Comparison of ENCODE assay signal across 8 mouse cellular contexts in the genomic region with DNA sequence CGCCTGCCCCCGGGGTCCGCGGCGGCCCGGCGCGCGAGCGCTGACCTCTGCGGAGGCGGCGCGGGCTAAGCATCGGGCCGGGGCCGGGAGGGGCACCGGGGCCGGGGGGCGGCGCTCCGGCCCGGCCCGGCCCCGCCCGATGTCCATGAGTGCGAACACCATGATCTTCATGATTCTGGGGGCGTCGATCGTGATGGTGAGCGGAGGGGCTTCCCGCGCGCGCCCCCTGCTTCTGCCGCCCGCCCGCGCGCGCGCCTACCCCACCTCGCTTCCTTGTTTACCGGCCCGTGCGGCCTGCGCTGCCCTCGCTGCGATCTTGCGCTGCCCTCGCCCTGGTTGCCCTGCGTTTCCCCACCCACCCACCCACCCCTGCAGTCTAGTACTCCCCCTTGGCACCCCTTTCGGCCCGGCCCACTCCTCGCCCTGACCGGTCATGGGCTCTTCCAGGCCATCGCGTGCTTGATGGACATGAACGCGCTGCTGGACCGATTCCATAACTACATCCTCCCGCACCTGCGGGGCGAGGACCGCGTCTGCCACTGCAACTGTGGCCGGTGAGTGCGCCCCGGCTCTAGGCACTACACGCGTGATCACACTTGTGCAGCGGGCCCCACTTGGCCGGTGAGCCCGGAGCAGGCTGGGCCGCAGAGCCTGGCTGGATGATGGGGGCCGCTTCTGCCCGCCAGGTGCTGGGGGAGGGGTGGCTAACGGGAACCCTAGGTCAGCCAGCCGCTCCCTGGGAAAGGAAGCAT. TPM values are rescaled to one million over a fixed set of nuclear protein-coding genes. Genes with fewer than 3 reads are reported as not detected.
DNase-seq lines count a peak whose midpoint lies in the region; ATAC-seq and TF ChIP-seq lines count a peak whose summit lies in the region.

No protein-coding gene starts in this region.

- H3K4me1 ChIP-seq in intestine, embryonic 14.5 days (replicated peaks; ENCODE audit: control insufficient read depth, insufficient read depth, low read length) = peaks cover 13% of the 10 kb centered on the region
- no peaks in the 10 kb centered on the region; the same call in 1 of the 2 replicates for H3K4me1 ChIP-seq in stomach, postnatal 0 days (replicated peaks; ENCODE audit: control insufficient read depth, insufficient read depth)

- H3K27ac ChIP-seq in intestine, embryonic 14.5 days (ENCODE audit: low read depth) = peak overlapping the region; percentile 73
- H3K27ac ChIP-seq in stomach, postnatal 0 days (replicated peaks) = peak overlapping the region; percentile 84

- H3K36me3 ChIP-seq in intestine, embryonic 14.5 days (ENCODE audit: control insufficient read depth, insufficient read depth, low read length) = peaks cover 49% of the 10 kb centered on the region
- peaks cover 25% of the 10 kb centered on the region for H3K36me3 ChIP-seq in myocyte (ENCODE audit: control insufficient read depth, insufficient read depth)
- H3K36me3 ChIP-seq in stomach, postnatal 0 days (ENCODE audit: control insufficient read depth, insufficient read depth, low read length) = 0 out of 2 replicates have a peak, but pooled peaks cover 2% of the 10 kb centered on the region

- no peaks in the 10 kb centered on the region for H3K9me3 ChIP-seq in intestine, embryonic 14.5 days (ENCODE audit: control insufficient read depth, low read length)
- no peaks in the 10 kb centered on the region for H3K9me3 ChIP-seq in stomach, postnatal 0 days (ENCODE audit: control insufficient read depth, low read length)

- WGBS in intestine, embryonic 14.5 days = under 1% methylated on average over 61 of the region's 79 CpGs
- under 1% methylated on average over 39 of the region's 79 CpGs for WGBS in stomach, postnatal 0 days

- peak overlapping the region; percentile 67 for H3K4me3 ChIP-seq in intestine, embryonic 14.5 days (ENCODE audit: low read depth, low read length)
- H3K4me3 ChIP-seq in myocyte = peak overlapping the region; percentile 69
- H3K4me3 ChIP-seq in stomach, postnatal 0 days (ENCODE audit: low read depth, low read length) = peak overlapping the region; percentile 68

- no peak for TF ChIP-seq CTCF in stomach, postnatal 0 days (IDR thresholded peaks at IDR 0.05; ENCODE audit: low read depth)

- peak overlapping the region; percentile 70 for H3K9ac ChIP-seq in intestine, embryonic 14.5 days (ENCODE audit: low read length)
- peak overlapping the region; percentile 83 for H3K9ac ChIP-seq in stomach, postnatal 0 days (ENCODE audit: low read length)

- TF ChIP-seq POLR2A in myocyte (IDR thresholded peaks at IDR 0.05; ENCODE audit: insufficient read length, low read depth) = no peak

- intact Hi-C loops in gastrocnemius, postnatal 14 days (cut with DNase I; ENCODE audit: low total_unique reads) = no loop called here

- peak overlapping the region; percentile 64 for H3ac ChIP-seq in myocyte (ENCODE audit: control insufficient read depth, insufficient read length)

- TF ChIP-seq EP300 in stomach, postnatal 0 days (optimal IDR thresholded peaks at IDR 0.05) = no peak

- no peaks in the 10 kb centered on the region for H3K27me3 ChIP-seq in intestine, embryonic 14.5 days (replicated peaks; ENCODE audit: control insufficient read depth, insufficient read depth, low read length)
- no peaks in the 10 kb centered on the region for H3K27me3 ChIP-seq in myocyte (ENCODE audit: control insufficient read depth, insufficient read depth, insufficient read length)
- no peaks in the 10 kb centered on the region for H3K27me3 ChIP-seq in stomach, postnatal 0 days (ENCODE audit: control insufficient read depth, insufficient read depth, low read length)

- peak overlapping the region; percentile 93 for H3K4me2 ChIP-seq in intestine, embryonic 14.5 days (ENCODE audit: low read length)
- peak overlapping the region; percentile 78 for H3K4me2 ChIP-seq in myocyte (ENCODE audit: low read depth)
- peak overlapping the region; percentile 81 for H3K4me2 ChIP-seq in stomach, postnatal 0 days (replicated peaks; ENCODE audit: low read depth)

- peaks cover 22% of the 10 kb centered on the region for H3K79me2 ChIP-seq in myocyte (ENCODE audit: control insufficient read depth, insufficient read depth)

- DNase-seq in lung, adult 18-20 months = peak; percentile 31 to 39
- DNase-seq in lung, postnatal 14 days = no peak
- peak; percentile 76 for DNase-seq in cerebellum, adult 8-10 months
- DNase-seq in gastrocnemius, postnatal 14 days = peak; percentile 58
- peak; percentile 77 for DNase-seq in intestine, embryonic 14.5 days (ENCODE audit: low spot score)
- peak; percentile 38 for DNase-seq in liver
- peak; percentile 46 for DNase-seq in stomach, postnatal 0 days (ENCODE audit: low spot score)

- peak; percentile 73 for ATAC-seq in intestine, embryonic 14.5 days (replicated peaks; ENCODE audit: low FRiP score, low TSS enrichment, low read depth)
- ATAC-seq in stomach, postnatal 0 days (ENCODE audit: low FRiP score, low TSS enrichment) = peak; percentile 75

TF ChIP-seq in myocyte, 11 proteins besides CTCF, POLR2A, EP300 and RAD21:
- TF ChIP-seq REST (IDR thresholded peaks at IDR 0.05; ENCODE audit: insufficient read depth, insufficient read length) (no peak), MYOG (IDR thresholded peaks at IDR 0.05; ENCODE audit: control insufficient read depth in 1 of 3, insufficient read depth in 1 of 3, insufficient read length in 2 of 3, low read depth in 2 of 3) (no peak), POLR2AphosphoS2 (IDR thresholded peaks at IDR 0.05; ENCODE audit: insufficient read length, low read depth) (peak; percentile 54), MYOD1 (IDR thresholded peaks at IDR 0.05; ENCODE audit: control insufficient read depth in 1 of 3, insufficient read length in 2 of 3, low read depth in 2 of 3) (peak in 1 of 3 experiments; percentile 26)
TF ChIP-seq in myocyte: peak in this region for 2.

RNA-seq across cellular contexts. Expression of gene Tmem240, which starts 0.5 kb away (rescaled TPM):
- total RNA-seq in gastrocnemius, postnatal 14 days (2021) = under 1 TPM; 0.57 to 0.66 TPM
- polyA plus RNA-seq in intestine, embryonic 14.5 days (2014; fragmentation: Nextera tagmentation; extraction: Ambion mirVana) = 0.55 and 0.60 TPM in 2 replicates
- polyA plus RNA-seq in myocyte (2012; fragmentation: generic; extraction: Trizol) = 1.2 TPM
- polyA plus RNA-seq in stomach, postnatal 0 days (2015; fragmentation: Nextera tagmentation; extraction: Ambion mirVana) = 0.39 and 0.45 TPM in 2 replicates

RNA-seq across cellular contexts. Expression of gene Atad3a, which starts 25.8 kb away (rescaled TPM):
- 10 to 100 TPM; 23.9 to 26.1 TPM for total RNA-seq in gastrocnemius, postnatal 14 days (2021)
- 134 and 136 TPM in 2 replicates for polyA plus RNA-seq in intestine, embryonic 14.5 days (2014; fragmentation: Nextera tagmentation; extraction: Ambion mirVana)
- 60.9 TPM for polyA plus RNA-seq in myocyte (2012; fragmentation: generic; extraction: Trizol)
- 48.8 and 55.1 TPM in 2 replicates for polyA plus RNA-seq in stomach, postnatal 0 days (2015; fragmentation: Nextera tagmentation; extraction: Ambion mirVana)

RNA-seq across cellular contexts. Expression of gene Ssu72, which starts 30.5 kb away (rescaled TPM):
- total RNA-seq in gastrocnemius, postnatal 14 days (2021) = 10 to 100 TPM; 42.6 TPM
- 149 and 151 TPM in 2 replicates for polyA plus RNA-seq in intestine, embryonic 14.5 days (2014; fragmentation: Nextera tagmentation; extraction: Ambion mirVana)
- polyA plus RNA-seq in myocyte (2012; fragmentation: generic; extraction: Trizol) = 105 TPM
- 152 and 153 TPM in 2 replicates for polyA plus RNA-seq in stomach, postnatal 0 days (2015; fragmentation: Nextera tagmentation; extraction: Ambion mirVana)

RNA-seq across cellular contexts. Expression of gene Vwa1, which starts 39.4 kb away (rescaled TPM):
- total RNA-seq in gastrocnemius, postnatal 14 days (2021) = 10 to 100 TPM in 1 of 2 experiments, 1 to 10 TPM in 1; 9.0 to 13.8 TPM
- 16.4 and 16.6 TPM in 2 replicates for polyA plus RNA-seq in intestine, embryonic 14.5 days (2014; fragmentation: Nextera tagmentation; extraction: Ambion mirVana)
- polyA plus RNA-seq in myocyte (2012; fragmentation: generic; extraction: Trizol) = 3.2 TPM
- 30.0 and 32.3 TPM in 2 replicates for polyA plus RNA-seq in stomach, postnatal 0 days (2015; fragmentation: Nextera tagmentation; extraction: Ambion mirVana)

RNA-seq across cellular contexts. Expression of gene Fndc10, which starts 41.0 kb away (rescaled TPM):
- 1 to 10 TPM; 2.8 to 3.9 TPM for total RNA-seq in gastrocnemius, postnatal 14 days (2021)
- polyA plus RNA-seq in intestine, embryonic 14.5 days (2014; fragmentation: Nextera tagmentation; extraction: Ambion mirVana) = 2.0 and 3.1 TPM in 2 replicates
- 8.3 TPM for polyA plus RNA-seq in myocyte (2012; fragmentation: generic; extraction: Trizol)
- 9.6 and 11.0 TPM in 2 replicates for polyA plus RNA-seq in stomach, postnatal 0 days (2015; fragmentation: Nextera tagmentation; extraction: Ambion mirVana)
